Mouse (Mus musculus) kidney, adult 11 months (tissue): ENCODE data around the gene Cacna1c.
"Not testable (repeated sequence)": the region's sequence is repeated elsewhere in the genome, so short reads cannot be mapped to it uniquely, and the experiment has no call there.

ENCODE experiments used
- DNase-seq: peaks from one replicate; pipeline ENCODE4 v3.0.0; 2022

Cacna1c gene

GRCm38 (mm10) chr6:119206006-119206405 lies 9.8 kb upstream of the Cacna1c start:
- DNase-seq, result not testable (repeated sequence)

GRCm38 (mm10) chr6:119204915-119205314 lies 8.7 kb upstream of the Cacna1c start:
- no peak for DNase-seq

GRCm38 (mm10) chr6:119204286-119204685 lies 8.1 kb upstream of the Cacna1c start:
- DNase-seq, result no peak

GRCm38 (mm10) chr6:119201575-119201974 lies 5.4 kb upstream of the Cacna1c start:
- DNase-seq, result no peak

GRCm38 (mm10) chr6:119200362-119200761 lies 4.1 kb upstream of the Cacna1c start:
- DNase-seq, result no peak

GRCm38 (mm10) chr6:119199274-119199879 lies 3.2 kb upstream of the Cacna1c start:
- DNase-seq, result no peak

GRCm38 (mm10) chr6:119198534-119199273 lies 2.5 kb upstream of the Cacna1c start:
- DNase-seq, result no peak

- no peak for DNase-seq
Measured at GRCm38 (mm10) chr6:119194601-119195000, 1.6 kb downstream of the Cacna1c start.

- no peak for DNase-seq
Measured at GRCm38 (mm10) chr6:119194161-119194560, 2.1 kb downstream of the Cacna1c start.

- DNase-seq, result no peak
Measured at GRCm38 (mm10) chr6:119193571-119194154, 2.6 kb downstream of the Cacna1c start.

GRCm38 (mm10) chr6:119191478-119191877 lies 4.7 kb downstream of the Cacna1c start:
- DNase-seq, result no peak

- no peak for DNase-seq
Measured at GRCm38 (mm10) chr6:119187631-119188030, 8.6 kb downstream of the Cacna1c start.

GRCm38 (mm10) chr6:119186658-119187057 lies 9.6 kb downstream of the Cacna1c start:
- no peak for DNase-seq

GRCm38 (mm10) chr6:119183781-119184180 lies 12.4 kb downstream of the Cacna1c start:
- no peak for DNase-seq

GRCm38 (mm10) chr6:119182211-119182610 lies 14.0 kb downstream of the Cacna1c start:
- DNase-seq, result no peak

- DNase-seq, result no peak
Measured at GRCm38 (mm10) chr6:119180188-119180587, 16.0 kb downstream of the Cacna1c start.

GRCm38 (mm10) chr6:119177101-119177500 lies 19.1 kb downstream of the Cacna1c start:
- DNase-seq, result no peak

GRCm38 (mm10) chr6:119176103-119176502 lies 20.1 kb downstream of the Cacna1c start:
- DNase-seq, result no peak

GRCm38 (mm10) chr6:119175078-119175853 lies 21.0 kb downstream of the Cacna1c start, which contains the start of gene Dcp1b:
Gene Dcp1b (plus strand): TSS chr6:119175253.
- DNase-seq, result peak; percentile 82

- no peak for DNase-seq
Measured at GRCm38 (mm10) chr6:119174307-119175074, 21.7 kb downstream of the Cacna1c start.

GRCm38 (mm10) chr6:119165677-119166076 lies 30.5 kb downstream of the Cacna1c start:
- DNase-seq, result no peak

GRCm38 (mm10) chr6:119145109-119145508 lies 51.1 kb downstream of the Cacna1c start:
- DNase-seq, result no peak
